Mouse (Mus musculus) CH12.LX (cell line): ENCODE measurements around the gene Spata21. TPM values are rescaled to one million over a fixed set of nuclear protein-coding genes. Genes with fewer than 3 reads are reported as not detected.
"Not testable (repeated sequence)": the region's sequence is repeated elsewhere in the genome, so short reads cannot be mapped to it uniquely, and the experiment has no call there.

Experiments used
- DNase-seq: peaks from one replicate; pipeline ENCODE4 v3.0.0-alpha.2; 2013; ENCODE audit errors: extremely low read depth
- H3K27ac ChIP-seq: 2 replicates; pipeline ENCODE4 v1.5.1; 2012; ENCODE audit warnings: low read depth, mild to moderate bottlenecking, control low read depth, moderate library complexity; ENCODE audit not compliant: insufficient read depth
- H3K27me3 ChIP-seq: replicated peaks from 2 replicates; pipeline ENCODE3; 2012; ENCODE audit warnings: inconsistent platforms
- H3K36me3 ChIP-seq, 2 experiments: replicated peaks in 1 of 2; 2 replicates each; pipeline versions ENCODE3 to v1.6.1; 2012; ENCODE audit warnings: inconsistent platforms in 1 of 2, low read length in 1 of 2, mild to moderate bottlenecking in 1 of 2, mixed read lengths in 1 of 2, moderate library complexity in 1 of 2; ENCODE audit not compliant: control insufficient read depth in 1 of 2, insufficient read depth in 1 of 2
- H3K4me1 ChIP-seq, 2 experiments: 2 replicates each; pipeline ENCODE4 v1.6.1; 2012; ENCODE audit warnings: inconsistent platforms in 1 of 2, moderate library complexity in 1 of 2; ENCODE audit not compliant: insufficient read depth in 2 of 2, control insufficient read depth in 1 of 2
- H3K4me2 ChIP-seq: 2 replicates; pipeline ENCODE4 v1.6.1; 2012; ENCODE audit warnings: low read depth, mild to moderate bottlenecking, control low read depth; ENCODE audit not compliant: poor library complexity, insufficient read depth, severe bottlenecking
- H3K4me3 ChIP-seq, 3 experiments: fragments of 150-350 bp in 1 of 3; sonication (generic) in 1 of 3; replicated peaks in 1 of 3; 2 replicates each; pipeline versions ENCODE3 to v1.5.1; 2011 to 2012; ENCODE audit warnings: low read depth in 2 of 3, low read length in 2 of 3, mild to moderate bottlenecking in 2 of 3, moderate library complexity in 2 of 3, control low read depth in 1 of 3, improper control_type of control experiment in 1 of 3, inconsistent platforms in 1 of 3, mixed read lengths in 1 of 3; ENCODE audit not compliant: poor library complexity in 1 of 3
- H3K79me2 ChIP-seq: replicated peaks from 2 replicates; pipeline ENCODE4 v1.6.1; 2012; ENCODE audit warnings: mild to moderate bottlenecking, moderate library complexity; ENCODE audit not compliant: control insufficient read depth, poor library complexity, insufficient read depth, severe bottlenecking; ENCODE audit errors: extremely low read depth
- H3K9ac ChIP-seq: 2 replicates; pipeline ENCODE4 v1.6.1; 2012; ENCODE audit warnings: low read depth, mild to moderate bottlenecking, control low read depth, moderate library complexity; ENCODE audit not compliant: insufficient read depth
- H3K9me3 ChIP-seq: replicated peaks from 2 replicates; pipeline ENCODE3; 2012; ENCODE audit warnings: low read length, inconsistent platforms, mixed read lengths
- CHD1 ChIP-seq: IDR thresholded peaks from 2 replicates; pipeline ENCODE4 v1.6.1; 2012; ENCODE audit warnings: low read depth, low read length, improper control_type of control experiment, inconsistent platforms
- CHD2 ChIP-seq: IDR thresholded peaks from 2 replicates; pipeline ENCODE4 v1.6.1; 2011; ENCODE audit warnings: low read length, improper control_type of control experiment
- CTCF ChIP-seq, 2 experiments: IDR thresholded peaks in 1 of 2; conservative IDR thresholded peaks in 1 of 2; 2 replicates each; pipeline ENCODE4 v1.5.1; 2011 to 2012; ENCODE audit warnings: low read depth in 2 of 2, low read length in 2 of 2, improper control_type of control experiment in 1 of 2, inconsistent platforms in 1 of 2, mild to moderate bottlenecking in 1 of 2, moderate library complexity in 1 of 2
- ELF1 ChIP-seq: IDR thresholded peaks from 2 replicates; pipeline ENCODE4 v1.6.1; 2014; ENCODE audit warnings: low read depth, mild to moderate bottlenecking, inconsistent platforms, low read length, improper control_type of control experiment
- EP300 ChIP-seq: IDR thresholded peaks from 2 replicates; pipeline ENCODE4 v1.6.1; 2011; ENCODE audit warnings: low read length, improper control_type of control experiment
- ETS1 ChIP-seq: conservative IDR thresholded peaks from 2 replicates; pipeline ENCODE4 v1.6.1; 2012; ENCODE audit warnings: low read depth, mild to moderate bottlenecking, inconsistent platforms, low read length, improper control_type of control experiment, moderate library complexity
- JUND ChIP-seq: conservative IDR thresholded peaks from 2 replicates; pipeline ENCODE4 v1.6.1; 2011; ENCODE audit warnings: low read depth, low read length, improper control_type of control experiment
- MAFK ChIP-seq: IDR thresholded peaks from 2 replicates; pipeline ENCODE4 v1.6.1; 2011; ENCODE audit warnings: low read length, improper control_type of control experiment; ENCODE audit not compliant: insufficient replicate concordance
- MAX ChIP-seq: IDR thresholded peaks from 2 replicates; pipeline ENCODE4 v1.6.1; 2011; ENCODE audit warnings: low read length, improper control_type of control experiment
- MAZ ChIP-seq: IDR thresholded peaks from 2 replicates; pipeline ENCODE4 v1.6.1; 2012; ENCODE audit warnings: low read depth, mild to moderate bottlenecking, inconsistent platforms, low read length, improper control_type of control experiment, moderate library complexity
- MEF2A ChIP-seq: IDR thresholded peaks from 2 replicates; pipeline ENCODE4 v1.6.1; 2014; ENCODE audit warnings: low read depth, mild to moderate bottlenecking, inconsistent platforms, low read length, improper control_type of control experiment, borderline replicate concordance
- MXI1 ChIP-seq: IDR thresholded peaks from 2 replicates; pipeline ENCODE4 v1.6.1; 2011; ENCODE audit warnings: mild to moderate bottlenecking, low read depth, low read length, improper control_type of control experiment
- MYC ChIP-seq: IDR thresholded peaks from 2 replicates; pipeline ENCODE4 v1.6.1; 2011; ENCODE audit warnings: low read depth, mild to moderate bottlenecking, improper control_type of control experiment, low read length
- POLR2A ChIP-seq: IDR thresholded peaks from 2 replicates; pipeline ENCODE4 v1.6.1; 2011; ENCODE audit warnings: low read depth, mild to moderate bottlenecking, improper control_type of control experiment, low read length
- RAD21 ChIP-seq: IDR thresholded peaks from 2 replicates; pipeline ENCODE4 v1.6.1; 2011; ENCODE audit warnings: low read depth, mild to moderate bottlenecking, low read length, improper control_type of control experiment, moderate library complexity
- SIN3A ChIP-seq: IDR thresholded peaks from 2 replicates; pipeline ENCODE4 v1.6.1; 2012; ENCODE audit warnings: low read length, improper control_type of control experiment, inconsistent platforms
- TBP ChIP-seq: conservative IDR thresholded peaks from 2 replicates; pipeline ENCODE4 v1.6.1; 2011; ENCODE audit warnings: low read depth, low read length, improper control_type of control experiment
- USF1 ChIP-seq: IDR thresholded peaks from 2 replicates; pipeline ENCODE4 v1.6.1; 2014; ENCODE audit warnings: low read depth, mild to moderate bottlenecking, inconsistent platforms, low read length, improper control_type of control experiment
- USF2 ChIP-seq: conservative IDR thresholded peaks from 2 replicates; pipeline ENCODE4 v1.6.1; 2011; ENCODE audit warnings: low read depth, low read length, improper control_type of control experiment
- ZC3H11A ChIP-seq: IDR thresholded peaks from 2 replicates; pipeline ENCODE4 v1.6.1; 2012; ENCODE audit warnings: low read depth, mild to moderate bottlenecking, inconsistent platforms, low read length, improper control_type of control experiment
- ZNF384 ChIP-seq: IDR thresholded peaks from 2 replicates; pipeline ENCODE4 v1.6.1; 2012; ENCODE audit warnings: low read depth, low read length, improper control_type of control experiment, inconsistent platforms
- dilution Hi-C: fragments of 300-500 bp; cut with MboI; formaldehyde crosslinking; loops from 2 replicates; pipeline ENCODE4 v1.14.3; 2020; ENCODE audit warnings: low sequenced_read_pairs; ENCODE audit not compliant: extremely low pct_unique_long_range_greater_than_20kb, extremely low pct_ligation_motif_present
- in situ Hi-C: fragments of 300-500 bp; cut with MboI; formaldehyde crosslinking; loops from 3 replicates; pipeline ENCODE4 v1.14.3; 2019; ENCODE audit warnings: low sequenced_read_pairs, low pct_ligation_motif_present, low pct_unique_long_range_greater_than_20kb, mixed read lengths
- polyA plus RNA-seq: library from polyadenylated mRNA; unstranded; fragments of >175 nt; gene quantifications from 2 replicates; pipeline ENCODE4 v1.2.1, GENCODE M21; 2012; ENCODE audit warnings: low read depth; ENCODE audit not compliant: insufficient read length
- total RNA-seq, 2 experiments: library from RNA; depleted of rRNA; stranded (reverse); fragments of 300-350 nt in 1 of 2; fragments of >200 nt in 1 of 2; gene quantifications; 2 replicates each; pipeline ENCODE4 v1.2.3; 2012 to 2014

Gene Spata21
- total and polyA plus RNA-seq, 3 experiments, result not detected

DNA sequence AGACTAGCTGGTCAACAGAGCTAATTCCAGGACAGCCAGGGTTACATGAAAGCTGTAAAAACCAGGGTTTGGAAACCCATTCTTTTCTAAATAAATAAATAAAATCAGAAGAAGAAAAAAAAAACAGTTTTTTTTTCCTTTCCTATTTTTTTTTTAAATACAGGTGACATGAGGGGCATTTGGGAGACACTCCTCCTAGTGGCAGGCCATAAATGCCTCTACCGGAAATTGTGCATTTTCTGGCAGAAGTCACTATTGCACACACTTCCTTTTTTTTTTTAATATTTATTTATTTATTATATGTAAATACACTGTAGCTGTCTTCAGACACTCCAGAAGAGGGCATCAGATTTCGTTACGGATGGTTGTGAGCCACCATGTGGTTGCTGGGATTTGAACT lies 49.6 kb downstream of the Spata21 start:
- Histone ChIP-seq H3K27ac (0 out of 2 replicates have a peak overlapping the region, but pooled peaks have one; percentile 3), H3K9ac (peak overlapping the region; percentile 21; the same call in 1 of the 2 replicates), H3K4me3 (peak overlapping the region; percentile 33 to 88 (median 73)), H3K4me2 (peak overlapping the region; percentile 69), H3K4me1 (peaks cover 22 to 63% of the 10 kb centered on the region in 2 experiments), H3K36me3 (peaks cover under 1 to 24% of the 10 kb centered on the region in 2 experiments), H3K79me2 (peaks cover 62% of the 10 kb centered on the region)
- H3K27me3 ChIP-seq, DNase-seq, in situ Hi-C loops, dilution Hi-C loops, H3K9me3 ChIP-seq: not testable (repeated sequence)
- peak in 1 of 2 experiments; percentile 20; a peak in 1 of 4 replicates for TF ChIP-seq CTCF (conservative IDR thresholded peaks at IDR 0.05 in 1 of 2, IDR thresholded peaks at IDR 0.05 in 1 of 2; ENCODE audit: low read depth in 2 of 2, low read length in 2 of 2)
- TF ChIP-seq POLR2A, result 0 out of 2 replicates have a peak, but pooled peaks have one; percentile 29
- TF ChIP-seq ZNF384, result peak; percentile 59; the same call in 1 of the 2 replicates

GRCm38 (mm10) chr4:141138425-141139115 lies 50.4 kb downstream of the Spata21 start:
- dilution Hi-C loops, result no loop called here
- H3K4me1 ChIP-seq, result peaks cover 21 to 66% of the 10 kb centered on the region in 2 experiments
- H3K36me3 ChIP-seq, result peaks cover 0 to 21% of the 10 kb centered on the region in 2 experiments
- H3K27me3 ChIP-seq, result no peaks in the 10 kb centered on the region
- H3K4me3 ChIP-seq, result peak overlapping the region; percentile 73 to 88 (median 73)
- in situ Hi-C loops, result no loop called here
- peak overlapping the region; percentile 91 for H3K27ac ChIP-seq
- H3K9me3 ChIP-seq, result no peaks in the 10 kb centered on the region
- peak overlapping the region; percentile 87 for H3K9ac ChIP-seq
- H3K4me2 ChIP-seq, result peak overlapping the region; percentile 63
- DNase-seq, result peak; percentile 58
- H3K79me2 ChIP-seq, result peaks cover 54% of the 10 kb centered on the region
- TF ChIP-seq EP300 (0 out of 2 replicates have a peak, but pooled peaks have one; percentile 11), CHD1 (no peak; the same call in 1 of the 2 replicates), MYC (peak; percentile 60), CHD2 (no peak), JUND (no peak), USF2 (no peak), ZNF384 (no peak), RAD21 (no peak), MAZ (no peak), ETS1 (peak; percentile 36), MXI1 (peak; percentile 80; the same call in 1 of the 2 replicates), TBP (no peak; the same call in 1 of the 2 replicates), MEF2A (0 out of 2 replicates have a peak, but pooled peaks have one; percentile 17), MAX (0 out of 2 replicates have a peak, but pooled peaks have one; percentile 10), USF1 (no peak), MAFK (peak; percentile 99), ZC3H11A (no peak), ELF1 (no peak), SIN3A (peak; percentile 67; the same call in 1 of the 2 replicates)
